Mouse (Mus musculus): ENCODE data around the gene Pkp1. TPM values are rescaled to one million over a fixed set of nuclear protein-coding genes. Genes with fewer than 3 reads are reported as not detected.

Gene Pkp1
- total RNA-seq, 2 experiments from 2014 or later = 0.21 to 0.50 TPM

GRCm38 (mm10) chr1:135916486-135917058, 2.4 kb downstream of the Pkp1 start:
- no peak for DNase-seq (ENCODE audit: low spot score in 2 of 2)
- intact Hi-C loops (cut with DNase I) = no loop called here

- intact Hi-C loops (cut with DNase I) = no loop called here
- no peak for DNase-seq (ENCODE audit: low spot score in 2 of 2)
Observed at GRCm38 (mm10) chr1:135913657-135914056, 5.3 kb downstream of the Pkp1 start.

- intact Hi-C loops (cut with DNase I) = no loop called here
- no peak for DNase-seq (ENCODE audit: low spot score in 2 of 2)
Observed at GRCm38 (mm10) chr1:135909381-135909780, 9.6 kb downstream of the Pkp1 start.

GRCm38 (mm10) chr1:135906736-135907135, 12.3 kb downstream of the Pkp1 start:
- intact Hi-C loops (cut with DNase I) = no loop called here
- peak in 1 of 2 experiments; percentile 48 for DNase-seq (ENCODE audit: low spot score in 2 of 2)

- DNase-seq (ENCODE audit: low spot score in 2 of 2) = no peak
- intact Hi-C loops (cut with DNase I) = no loop called here
Observed at GRCm38 (mm10) chr1:135899991-135900515, 19.0 kb downstream of the Pkp1 start.

GRCm38 (mm10) chr1:135899295-135899694, 19.7 kb downstream of the Pkp1 start:
- intact Hi-C loops (cut with DNase I) = no loop called here

GRCm38 (mm10) chr1:135895367-135895766, 23.6 kb downstream of the Pkp1 start:
- DNase-seq (ENCODE audit: low spot score in 2 of 2) = no peak
- intact Hi-C loops (cut with DNase I) = no loop called here

More at GRCm38 (mm10) chr1:135899295-135899694, 19.7 kb downstream of the Pkp1 start:
- DNase-seq (ENCODE audit: low spot score in 2 of 2) = no peak

GRCm38 (mm10) chr1:135893377-135893776, 25.6 kb downstream of the Pkp1 start:
- intact Hi-C loops (cut with DNase I) = no loop called here

GRCm38 (mm10) chr1:135892764-135893163, 26.2 kb downstream of the Pkp1 start:
- intact Hi-C loops (cut with DNase I) = no loop called here
- no peak for DNase-seq (ENCODE audit: low spot score in 2 of 2)

More at GRCm38 (mm10) chr1:135893377-135893776, 25.6 kb downstream of the Pkp1 start:
- DNase-seq (ENCODE audit: low spot score in 2 of 2) = no peak

GRCm38 (mm10) chr1:135892233-135892632, 26.8 kb downstream of the Pkp1 start:
- peak in 1 of 2 experiments; percentile 83 for DNase-seq (ENCODE audit: low spot score in 2 of 2)
- intact Hi-C loops (cut with DNase I) = no loop called here

- peak in 1 of 2 experiments; percentile 69 for DNase-seq (ENCODE audit: low spot score in 2 of 2)
- intact Hi-C loops (cut with DNase I) = no loop called here
Observed at GRCm38 (mm10) chr1:135891424-135892216, 27.4 kb downstream of the Pkp1 start.

- no peak for DNase-seq (ENCODE audit: low spot score in 2 of 2)
- intact Hi-C loops (cut with DNase I) = no loop called here
Observed at GRCm38 (mm10) chr1:135889461-135890185, 29.4 kb downstream of the Pkp1 start.

GRCm38 (mm10) chr1:135882385-135883109, 36.5 kb downstream of the Pkp1 start:
- DNase-seq (ENCODE audit: low spot score in 2 of 2) = peak; percentile 60 to 65
- intact Hi-C loops (cut with DNase I) = no loop called here

GRCm38 (mm10) chr1:135877248-135877647, 41.8 kb downstream of the Pkp1 start:
- intact Hi-C loops (cut with DNase I) = no loop called here
- no peak for DNase-seq (ENCODE audit: low spot score in 2 of 2)

- intact Hi-C loops (cut with DNase I) = no loop called here
- peak; percentile 23 to 83 for DNase-seq (ENCODE audit: low spot score in 2 of 2)
Observed at GRCm38 (mm10) chr1:135872991-135873390, 46.0 kb downstream of the Pkp1 start.

GRCm38 (mm10) chr1:135868570-135868969, 50.4 kb downstream of the Pkp1 start:
- no peak for DNase-seq (ENCODE audit: low spot score in 2 of 2)
- intact Hi-C loops (cut with DNase I) = no loop called here

- DNase-seq (ENCODE audit: low spot score in 2 of 2) = peak; percentile 74 to 88
- intact Hi-C loops (cut with DNase I) = loop anchor here (1.0 kb wide), 1 partner anchor 80 kb away; no protein-coding TSS in a partner anchor
Observed at GRCm38 (mm10) chr1:135865518-135866194, 53.4 kb downstream of the Pkp1 start.

- DNase-seq (ENCODE audit: low spot score in 2 of 2) = no peak
- intact Hi-C loops (cut with DNase I) = loop anchor here (1.0 kb wide), 1 partner anchor 80 kb away; no protein-coding TSS in a partner anchor
Observed at GRCm38 (mm10) chr1:135864830-135865229, 54.2 kb downstream of the Pkp1 start.

- DNase-seq (ENCODE audit: low spot score in 2 of 2) = no peak
- intact Hi-C loops (cut with DNase I) = no loop called here
Observed at GRCm38 (mm10) chr1:135863786-135864335, 55.1 kb downstream of the Pkp1 start.

Data from left cerebral cortex, postnatal 25 days (tissue).